Mouse (Mus musculus) fibroblast of lung, adult 2 months (primary cell): ENCODE data around the gene Zfp276.
"Not testable (repeated sequence)": the region's sequence is repeated elsewhere in the genome, so short reads cannot be mapped to it uniquely, and the experiment has no call there.

Experiments used
- DNase-seq: peaks from one replicate; pipeline ENCODE4 v3.0.0-alpha.2; 2011; ENCODE audit warnings: low read depth

Zfp276 gene

DNA sequence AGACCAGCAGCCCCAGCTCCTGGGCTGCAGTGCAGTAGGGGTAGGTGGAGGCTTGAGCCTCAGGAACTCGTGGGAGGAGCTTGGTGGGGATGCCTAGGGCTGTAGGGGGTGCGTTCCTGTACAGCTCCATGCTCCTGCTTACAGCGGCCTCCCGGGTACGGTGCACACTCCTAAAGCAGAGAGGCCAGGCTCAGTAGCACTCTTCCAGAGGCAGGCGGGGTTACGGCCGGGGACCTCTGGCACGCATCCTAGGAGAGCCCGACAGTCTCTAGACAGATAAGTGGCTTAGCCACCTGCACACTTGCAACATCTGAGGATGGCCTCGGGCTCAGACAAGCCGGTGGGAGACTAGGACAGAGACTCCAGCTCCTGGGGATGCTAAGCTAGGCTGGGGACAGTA, 8.5 kb upstream of the Zfp276 start:
- no peak for DNase-seq

GRCm38 (mm10) chr8:123247748-123248147, 6.2 kb upstream of the Zfp276 start:
- no peak for DNase-seq

- DNase-seq, result no peak
Observed at GRCm38 (mm10) chr8:123248596-123248995, 5.4 kb upstream of the Zfp276 start.

- DNase-seq, result no peak
Observed at GRCm38 (mm10) chr8:123250940-123251339, 3.1 kb upstream of the Zfp276 start.

DNA sequence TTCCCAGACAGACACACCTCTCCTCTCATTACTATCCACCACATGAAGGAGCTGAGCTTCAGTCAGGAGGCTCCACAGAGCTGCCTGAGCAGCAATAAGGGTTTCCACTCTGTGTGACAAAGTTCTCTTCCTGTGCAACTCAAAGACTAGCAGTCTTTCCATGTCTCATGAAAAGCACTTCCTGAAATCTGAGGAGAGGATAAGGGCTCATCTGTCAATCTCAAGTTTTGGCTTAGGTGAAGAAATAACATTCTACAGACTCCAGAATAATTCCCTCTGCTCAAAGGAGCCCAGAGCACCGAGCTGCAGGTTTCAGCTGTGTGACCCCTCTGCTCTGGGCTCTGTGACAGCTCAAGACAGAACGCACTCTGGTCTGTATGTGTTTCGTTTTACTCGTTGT, 1.1 kb upstream of the Zfp276 start:
- no peak for DNase-seq

DNA sequence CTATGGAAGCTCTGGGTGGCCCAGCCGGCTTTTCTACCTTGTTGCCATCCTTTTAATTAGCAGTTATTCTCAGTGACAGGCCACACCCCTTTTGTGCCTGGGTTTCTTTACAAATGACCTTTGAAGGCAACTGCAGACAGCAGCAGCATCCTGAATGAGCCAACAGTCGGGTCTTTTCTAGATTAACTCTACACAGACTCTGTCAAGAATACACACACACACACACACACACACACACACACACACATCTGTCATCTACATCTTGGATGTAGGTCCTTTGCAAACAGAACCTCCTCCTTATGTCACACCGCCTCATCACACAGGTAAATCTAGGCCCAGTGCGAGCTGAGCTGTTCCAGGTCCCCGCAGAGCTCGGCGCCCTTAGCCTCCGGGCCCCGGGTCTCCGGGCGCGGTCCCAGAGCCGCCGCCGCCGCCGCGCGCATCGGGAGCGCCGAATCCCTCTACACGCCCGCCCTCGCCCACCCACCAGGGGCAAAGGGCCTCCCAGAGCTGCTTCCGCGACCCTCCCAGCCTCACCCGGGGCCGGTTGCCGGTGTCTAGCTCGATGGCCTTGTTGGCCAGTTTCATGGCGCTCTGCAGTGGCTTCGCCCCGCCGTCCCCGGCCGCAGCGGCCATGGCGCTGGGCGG, 420 bp upstream of the Zfp276 start:
- DNase-seq, result no peak

- DNase-seq, result no peak
Observed at GRCm38 (mm10) chr8:123255170-123255569, 1.2 kb downstream of the Zfp276 start.

DNA sequence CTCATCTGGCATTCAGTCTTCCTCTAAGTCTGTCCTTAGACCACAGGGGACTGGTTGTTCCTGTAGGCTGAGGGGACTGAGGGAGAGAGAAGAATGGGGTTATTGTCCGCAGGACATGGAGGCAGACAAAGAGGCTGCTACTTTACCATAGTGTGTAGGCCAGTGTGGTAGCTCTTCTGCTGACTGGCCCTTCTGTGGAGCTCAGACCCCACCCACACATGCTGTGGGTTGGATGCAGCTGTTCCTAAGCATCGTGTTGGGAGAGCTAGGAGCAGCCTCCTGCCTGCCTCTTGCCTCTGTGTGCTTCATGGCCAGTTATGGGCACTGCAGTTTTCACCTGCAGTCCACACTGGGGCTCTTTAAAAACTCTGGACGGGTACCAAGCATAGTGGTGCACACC, 3.1 kb downstream of the Zfp276 start:
- no peak for DNase-seq

DNA sequence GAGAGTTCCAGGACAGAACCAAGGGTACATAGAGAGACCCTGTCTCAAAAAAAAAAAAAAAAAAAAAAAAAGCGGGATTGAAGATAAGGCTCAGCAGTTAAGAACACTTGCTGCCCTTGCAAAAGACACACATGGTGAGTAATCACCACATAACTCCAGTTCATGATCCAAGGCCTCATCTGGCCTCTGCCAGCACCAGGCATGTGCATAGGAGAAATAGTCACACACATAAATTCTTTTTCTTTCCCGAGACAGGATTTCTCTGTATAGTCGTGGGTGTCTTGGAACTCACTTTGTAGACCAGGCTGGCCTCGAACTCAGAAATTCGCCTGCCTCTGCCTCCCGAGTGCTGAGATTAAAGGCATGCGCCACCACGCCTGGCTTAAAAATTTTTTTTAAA, 3.6 kb downstream of the Zfp276 start:
- not testable (repeated sequence) for DNase-seq

- no peak for DNase-seq
Observed at GRCm38 (mm10) chr8:123267926-123268656, 14.1 kb downstream of the Zfp276 start.

- no peak for DNase-seq
Observed at GRCm38 (mm10) chr8:123271147-123271546, 17.2 kb downstream of the Zfp276 start.

DNA sequence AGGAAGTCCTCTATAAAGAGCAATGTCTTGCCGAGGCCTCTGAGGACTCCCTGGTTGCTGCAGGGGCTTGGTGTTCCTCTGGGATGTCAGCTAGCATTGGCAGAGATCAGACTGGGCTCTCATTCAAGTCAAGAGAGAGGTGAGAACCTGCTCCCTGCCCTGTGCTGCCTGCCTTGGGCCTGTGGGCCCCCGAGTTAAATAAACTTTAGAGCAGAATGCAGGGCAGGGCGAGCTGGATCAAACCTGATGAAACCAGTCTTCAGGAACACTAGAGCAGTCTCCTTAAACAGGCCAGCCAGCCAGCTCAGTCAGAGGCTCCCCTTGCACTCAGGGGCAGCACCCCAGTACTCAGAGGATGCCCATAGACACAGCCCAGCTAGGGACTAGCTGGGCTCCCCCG, 17.9 kb downstream of the Zfp276 start:
- no peak for DNase-seq

DNA sequence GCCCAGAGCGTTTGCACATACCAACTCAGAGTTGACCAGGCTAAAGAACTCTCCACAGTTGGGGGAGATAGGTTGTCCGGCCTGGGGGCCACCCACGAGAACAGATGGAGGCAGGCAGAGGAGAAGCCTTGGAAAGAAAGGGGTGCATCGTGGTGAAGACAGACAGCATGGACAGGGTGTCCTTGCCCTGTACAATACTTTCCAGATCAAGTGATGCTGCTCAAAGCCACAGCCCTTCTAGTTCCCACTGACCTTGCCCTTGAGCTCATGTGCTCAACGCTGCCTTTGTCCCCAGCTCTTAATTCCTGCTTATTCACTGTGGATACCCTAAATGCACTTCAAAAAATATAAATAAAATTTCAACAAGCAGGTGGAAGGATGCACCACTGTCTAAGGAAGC, 20.5 kb downstream of the Zfp276 start:
- no peak for DNase-seq

GRCm38 (mm10) chr8:123275096-123275495, 21.1 kb downstream of the Zfp276 start:
- no peak for DNase-seq

GRCm38 (mm10) chr8:123278445-123278844, 24.4 kb downstream of the Zfp276 start:
- DNase-seq, result no peak

DNA sequence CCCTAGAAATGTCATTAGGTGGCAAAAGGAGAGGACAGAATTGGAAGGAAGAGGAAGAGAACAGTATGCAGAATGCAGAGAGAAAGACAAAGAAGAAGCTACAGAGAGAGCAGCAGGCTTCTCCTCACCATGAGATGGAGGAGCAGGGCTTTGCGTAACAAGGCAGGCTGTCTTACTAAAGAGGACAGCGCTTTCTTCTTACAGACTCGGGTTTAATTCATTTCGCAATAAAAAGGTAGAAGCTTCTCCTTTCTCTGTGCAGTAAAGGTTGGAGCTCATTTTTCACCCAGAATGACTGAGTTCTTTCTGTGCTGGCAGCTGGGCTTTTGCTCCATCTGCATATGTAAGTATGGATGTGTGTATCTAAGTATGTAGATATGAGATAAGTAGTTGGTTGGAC, 25.8 kb downstream of the Zfp276 start:
- no peak for DNase-seq

DNA sequence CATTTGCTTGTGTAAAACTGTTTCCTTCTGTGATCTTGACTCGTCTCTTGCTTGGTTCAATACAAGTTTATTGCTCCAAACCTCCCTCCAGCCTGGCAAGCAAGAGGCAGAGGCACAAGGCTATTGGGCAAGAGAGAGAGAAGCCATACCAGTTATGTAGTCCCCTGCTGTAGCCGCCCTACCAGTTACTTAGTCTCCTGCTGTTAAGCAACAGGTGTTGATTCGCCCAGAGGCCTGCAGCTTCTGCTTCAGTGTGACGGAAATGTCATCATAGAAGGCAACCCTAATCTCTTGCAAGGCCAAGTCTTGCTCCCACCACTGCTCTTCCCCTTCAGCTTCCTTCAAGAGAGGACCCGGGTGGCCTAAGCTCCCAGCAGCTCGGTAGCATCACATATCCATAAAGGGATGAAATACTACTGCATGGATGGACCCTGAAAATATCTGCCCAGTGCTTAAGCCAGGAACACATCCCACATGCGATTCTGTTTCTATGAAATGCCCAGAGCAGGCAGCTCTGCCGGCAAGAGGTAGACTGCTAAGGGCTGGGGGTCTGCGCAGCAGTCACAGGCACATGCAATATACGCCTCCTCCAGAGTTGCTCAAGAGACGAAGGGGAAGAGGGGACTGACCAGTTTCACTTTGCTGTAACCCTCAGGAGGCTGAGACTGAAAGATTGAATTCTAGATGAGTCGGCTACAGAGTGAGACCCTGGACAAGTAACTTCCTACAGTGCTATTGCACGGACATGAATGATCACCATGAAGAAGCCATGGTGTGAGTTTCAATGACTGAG, 26.5 kb downstream of the Zfp276 start:
- no peak for DNase-seq

DNA sequence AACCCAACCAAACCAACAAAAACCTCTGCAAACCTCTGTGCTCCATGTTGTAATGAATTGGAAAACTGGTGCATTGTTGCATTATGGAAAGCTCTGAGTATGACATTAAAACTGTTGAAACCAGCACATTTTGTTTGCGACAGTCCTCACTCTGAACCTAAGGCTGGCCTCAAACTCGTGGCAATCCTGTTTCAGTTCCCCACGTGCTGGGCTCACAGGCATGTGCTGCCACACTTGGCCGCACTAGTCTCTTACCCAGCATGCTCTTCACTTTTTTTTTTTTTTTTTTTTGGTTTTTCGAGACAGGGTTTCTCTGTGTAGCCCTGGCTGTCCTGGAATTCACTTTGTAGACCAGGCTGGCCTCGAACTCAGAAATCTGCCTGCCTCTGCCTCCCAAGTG, 29.0 kb downstream of the Zfp276 start:
- DNase-seq, result not testable (repeated sequence)

DNA sequence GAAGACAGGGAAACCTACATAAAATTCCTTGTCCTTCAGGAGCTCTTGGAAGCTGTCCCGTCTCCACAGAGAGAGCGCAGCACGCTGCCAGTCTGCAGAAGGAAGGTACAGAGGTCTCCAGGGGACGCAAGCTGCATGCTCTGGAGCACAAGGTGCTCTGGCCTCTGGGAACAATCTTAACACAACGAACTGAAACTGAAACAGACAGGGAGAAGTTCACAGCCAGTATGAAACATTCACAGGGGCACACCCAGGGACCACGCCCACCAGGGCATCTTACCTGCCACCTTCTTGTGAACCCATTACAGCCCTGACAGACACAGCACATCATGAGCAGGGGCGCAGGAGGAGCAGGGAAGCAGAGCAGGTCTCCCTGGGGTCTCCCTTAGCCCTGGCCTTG, 30.0 kb downstream of the Zfp276 start:
- no peak for DNase-seq

- no peak for DNase-seq
Observed at GRCm38 (mm10) chr8:123284493-123284892, 30.5 kb downstream of the Zfp276 start.

- no peak for DNase-seq
Observed at GRCm38 (mm10) chr8:123287362-123287761, 33.4 kb downstream of the Zfp276 start.

DNA sequence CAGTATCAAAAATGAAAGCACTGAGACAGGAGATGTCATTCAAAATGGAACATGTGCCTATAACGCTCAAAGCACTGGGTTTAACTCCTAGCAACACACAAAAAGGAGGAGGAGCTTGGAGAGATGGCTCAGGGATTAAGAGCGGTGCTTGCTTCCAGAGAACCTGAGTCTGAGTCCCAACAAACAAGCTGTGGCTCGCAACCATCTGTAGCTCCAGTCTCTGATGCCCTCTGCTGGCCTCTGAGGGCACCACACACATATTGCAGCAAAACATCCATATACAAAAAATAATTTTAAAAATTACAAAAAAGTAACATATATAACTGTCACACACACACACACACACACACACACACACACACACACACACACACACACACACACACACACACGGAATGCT, 36.2 kb downstream of the Zfp276 start:
- DNase-seq, result peak; percentile 6

- DNase-seq, result no peak
Observed at GRCm38 (mm10) chr8:123290679-123291078, 36.7 kb downstream of the Zfp276 start.
